Mouse (Mus musculus) layer of hippocampus, postnatal 10 days (tissue): ENCODE data around the gene Efcab8. TPM values are rescaled to one million over a fixed set of nuclear protein-coding genes. Genes with fewer than 3 reads are reported as not detected.
A peak's percentile ranks its signal among the peaks of the same experiment; 100 is the strongest.

Experiments
- DNase-seq, 2 experiments: peaks; one replicate each; pipeline ENCODE4 v3.0.0; 2021; ENCODE audit warnings: low spot score in 2 of 2
- long read RNA-seq: library from polyadenylated mRNA; stranded (forward); transcript quantifications from one replicate; pipeline ENCODE4 v2.0.0, GENCODE M21; 2023
- total RNA-seq, 2 experiments: library from RNA; stranded (reverse); gene quantifications; 2 replicates each; pipeline ENCODE4 v1.2.3; 2021

Efcab8 gene
- total RNA-seq = under 1 TPM; 0.47 to 0.69 TPM
- long read RNA-seq = 0 reads

GRCm38 (mm10) chr2:153779394-153779981, at the start of gene Efcab8:
TSS of gene Efcab8 (plus strand) at chr2:153779931.
- no peak for DNase-seq

- no peak for DNase-seq
Measured at GRCm38 (mm10) chr2:153734033-153734432, 45.7 kb upstream of the Efcab8 start.

GRCm38 (mm10) chr2:153740500-153741436, 39.0 kb upstream of the Efcab8 start, which contains the start of gene Mapre1:
TSS of gene Mapre1 (plus strand) at chr2:153741274.
- DNase-seq = peak; percentile 99 to 100

- DNase-seq = no peak
Measured at GRCm38 (mm10) chr2:153741437-153742065, 38.2 kb upstream of the Efcab8 start.

- no peak for DNase-seq
Measured at GRCm38 (mm10) chr2:153747994-153748393, 31.7 kb upstream of the Efcab8 start.

- DNase-seq = no peak
Measured at GRCm38 (mm10) chr2:153750363-153750762, 29.4 kb upstream of the Efcab8 start.

GRCm38 (mm10) chr2:153762121-153762520, 17.6 kb upstream of the Efcab8 start:
- DNase-seq = no peak

GRCm38 (mm10) chr2:153767484-153767883, 12.2 kb upstream of the Efcab8 start:
- no peak for DNase-seq

- DNase-seq = no peak
Measured at GRCm38 (mm10) chr2:153768881-153769280, 10.8 kb upstream of the Efcab8 start.

- no peak for DNase-seq
Measured at GRCm38 (mm10) chr2:153772950-153773349, 6.8 kb upstream of the Efcab8 start.

- no peak for DNase-seq
Measured at GRCm38 (mm10) chr2:153775472-153775871, 4.3 kb upstream of the Efcab8 start.

GRCm38 (mm10) chr2:153778638-153779362, 931 bp upstream of the Efcab8 start:
- DNase-seq = peak; percentile 56 to 69

GRCm38 (mm10) chr2:153781181-153781580, 1.4 kb downstream of the Efcab8 start:
- DNase-seq = no peak

GRCm38 (mm10) chr2:153784668-153785067, 4.9 kb downstream of the Efcab8 start:
- DNase-seq = peak in 1 of 2 experiments; percentile 26

GRCm38 (mm10) chr2:153793366-153793765, 13.6 kb downstream of the Efcab8 start:
- DNase-seq = no peak

- peak in 1 of 2 experiments; percentile 36 for DNase-seq
Measured at GRCm38 (mm10) chr2:153795090-153795489, 15.4 kb downstream of the Efcab8 start.

- DNase-seq = peak; percentile 76 to 79
Measured at GRCm38 (mm10) chr2:153807464-153807863, 27.7 kb downstream of the Efcab8 start.

GRCm38 (mm10) chr2:153808146-153808545, 28.4 kb downstream of the Efcab8 start:
- no peak for DNase-seq

- no peak for DNase-seq
Measured at GRCm38 (mm10) chr2:153808841-153809240, 29.1 kb downstream of the Efcab8 start.

GRCm38 (mm10) chr2:153809921-153810320, 30.2 kb downstream of the Efcab8 start:
- DNase-seq = no peak

- DNase-seq = no peak
Measured at GRCm38 (mm10) chr2:153822005-153822543, 42.3 kb downstream of the Efcab8 start.
